Mouse (Mus musculus) forebrain, postnatal 0 days (tissue): ENCODE data around the gene Manbal. TPM values are rescaled to one million over a fixed set of nuclear protein-coding genes. Genes with fewer than 3 reads are reported as not detected.
A peak's percentile ranks its signal among the peaks of the same experiment; 100 is the strongest.

Source experiments
- ATAC-seq: fragments of 200-750 bp; cut with Nextera tagmentation; 2 replicates; pipeline ENCODE4 v1.8.0; 2017; ENCODE audit warnings: mild to moderate bottlenecking, moderate library complexity
- DNase-seq: peaks from one replicate; pipeline ENCODE4 v3.0.0-alpha.2; 2015
- H3K27ac ChIP-seq: fragments of 300-500 bp; sonication (generic); 2 replicates; pipeline ENCODE4 v1.5.1; 2014; ENCODE audit warnings: low read depth, mild to moderate bottlenecking, antibody characterized with exemption, low read length, moderate library complexity, mixed read lengths
- H3K27me3 ChIP-seq: fragments of 300-500 bp; sonication (generic); 2 replicates; pipeline ENCODE4 v1.6.1; 2014; ENCODE audit warnings: mild to moderate bottlenecking, low read length, mixed read lengths; ENCODE audit not compliant: insufficient read depth
- H3K36me3 ChIP-seq: fragments of 300-500 bp; sonication (generic); 2 replicates; pipeline ENCODE4 v1.6.1; 2014; ENCODE audit warnings: mild to moderate bottlenecking, moderate library complexity; ENCODE audit not compliant: insufficient read depth
- H3K4me1 ChIP-seq: fragments of 300-500 bp; sonication (generic); 2 replicates; pipeline ENCODE4 v1.6.1; 2014; ENCODE audit warnings: antibody characterized with exemption; ENCODE audit not compliant: insufficient read depth
- H3K4me2 ChIP-seq: fragments of 300-500 bp; sonication (generic); 2 replicates; pipeline ENCODE4 v1.6.1; 2014; ENCODE audit warnings: low read depth, mild to moderate bottlenecking, moderate library complexity
- H3K4me3 ChIP-seq: fragments of 300-500 bp; sonication (generic); 2 replicates; pipeline ENCODE4 v1.5.1; 2014; ENCODE audit warnings: low read depth, low read length, mixed read lengths
- H3K9ac ChIP-seq: fragments of 300-500 bp; sonication (generic); 2 replicates; pipeline ENCODE4 v1.6.1; 2014; ENCODE audit warnings: mild to moderate bottlenecking
- H3K9me3 ChIP-seq: fragments of 300-500 bp; sonication (generic); 2 replicates; pipeline ENCODE4 v1.6.1; 2016; ENCODE audit warnings: low read length
- CTCF ChIP-seq: sonication (generic); IDR thresholded peaks from 2 replicates; pipeline ENCODE4 v1.5.1; 2016; ENCODE audit warnings: antibody characterized with exemption, control low read depth, low read depth
- WGBS: fragments of 180-500 bp; shearing (Covaris S2); extraction: QIAGEN DNeasy Blood & Tissue Kit; methylation state at CpG from one replicate; pipeline ENCODE4 v1.1.7; 2014; 5-methylcytosine and 5-hydroxymethylcytosine counted together
- polyA plus RNA-seq: library from polyadenylated mRNA; unstranded; fragments of >200 nt; fragmentation: Nextera tagmentation; extraction: Ambion mirVana; gene quantifications from 2 replicates; pipeline ENCODE4 v1.2.1, GENCODE M21; 2015
- total RNA-seq: library from RNA; depleted of rRNA; stranded (reverse); fragments of >200 nt; gene quantifications from 2 replicates; pipeline ENCODE4 v1.2.3, GENCODE M21; 2014

Gene Manbal
- total and polyA plus RNA-seq, 2 experiments from 2014 or later = 73.6 to 139 TPM

GRCm38 (mm10) chr2:157422854-157423705 is 55.7 kb downstream of the Manbal start:
- WGBS = 55% methylated on average over 11 of the region's 11 CpGs
- Histone ChIP-seq H3K9me3 (no peaks in the 10 kb centered on the region), H3K27ac (peak overlapping the region; percentile 94), H3K27me3 (no peaks in the 10 kb centered on the region), H3K4me1 (peaks cover 17% of the 10 kb centered on the region), H3K4me3 (peak overlapping the region; percentile 94), H3K9ac (peak overlapping the region; percentile 98), H3K4me2 (peak overlapping the region; percentile 90), H3K36me3 (0 out of 2 replicates have a peak, but pooled peaks cover 3% of the 10 kb centered on the region)
- TF ChIP-seq CTCF = no peak
- DNase-seq (no peak), ATAC-seq (no peak)

GRCm38 (mm10) chr2:157423706-157424125 is 56.3 kb downstream of the Manbal start:
- Histone ChIP-seq H3K27me3 (no peaks in the 10 kb centered on the region), H3K9ac (peak overlapping the region; percentile 98), H3K36me3 (0 out of 2 replicates have a peak, but pooled peaks cover 3% of the 10 kb centered on the region), H3K4me3 (peak overlapping the region; percentile 94), H3K27ac (peak overlapping the region; percentile 94), H3K9me3 (no peaks in the 10 kb centered on the region), H3K4me1 (peaks cover 17% of the 10 kb centered on the region), H3K4me2 (peak overlapping the region; percentile 90)
- TF ChIP-seq CTCF = no peak
- WGBS = 6% methylated on average over 20 of the region's 21 CpGs
- ATAC-seq (peak; percentile 14; the same call in 1 of the 2 replicates), DNase-seq (peak; percentile 46)

DNA sequence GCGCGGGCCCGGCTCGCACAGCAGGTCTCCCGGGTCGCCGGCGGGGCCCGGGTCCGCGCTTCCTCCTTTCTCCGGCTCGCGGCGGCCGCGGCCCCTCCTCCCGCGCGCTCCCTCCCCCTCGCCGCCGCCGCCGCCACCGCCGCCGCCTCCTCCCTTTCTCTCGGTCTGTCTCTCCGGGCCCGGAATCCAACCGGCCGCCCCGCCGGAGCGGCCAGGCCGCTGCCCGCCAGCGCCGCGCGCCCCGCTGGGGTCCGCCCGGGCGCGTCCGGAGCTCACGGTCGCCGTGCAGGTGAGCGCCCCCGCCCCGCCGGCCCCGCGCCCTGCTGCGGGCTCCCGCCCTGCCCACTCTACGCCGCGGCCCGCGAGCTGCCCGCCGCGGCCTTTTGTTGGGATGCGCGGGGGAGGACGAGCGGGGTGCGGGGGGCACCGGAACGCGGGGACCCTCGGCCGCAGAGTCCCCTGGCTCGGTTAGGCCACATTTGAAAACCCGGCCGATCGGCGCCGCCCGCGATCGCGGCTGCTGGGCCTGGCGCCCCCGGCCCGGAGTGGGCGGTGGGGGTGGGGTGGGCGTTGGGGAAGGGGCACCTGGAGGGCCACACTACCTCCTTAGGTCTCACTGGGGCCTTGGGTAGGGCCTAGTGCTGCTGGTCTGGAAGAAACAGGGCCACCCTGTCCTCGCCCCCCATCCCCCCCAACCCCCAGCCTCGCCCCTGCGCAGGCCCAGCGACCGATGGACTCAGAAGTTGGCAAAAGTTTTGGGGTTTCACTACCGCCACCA is 56.9 kb downstream of the Manbal start:
- Histone ChIP-seq H3K4me1 (peaks cover 17% of the 10 kb centered on the region), H3K4me3 (peak overlapping the region; percentile 94), H3K9me3 (no peaks in the 10 kb centered on the region), H3K4me2 (peak overlapping the region; percentile 90), H3K27ac (peak overlapping the region; percentile 94), H3K9ac (peak overlapping the region; percentile 98), H3K36me3 (peaks cover 7% of the 10 kb centered on the region; the same call in 1 of the 2 replicates), H3K27me3 (no peaks in the 10 kb centered on the region)
- DNase-seq (no peak), ATAC-seq (peak; percentile 52)
- 1% methylated on average over 68 of the region's 98 CpGs for WGBS
- no peak for TF ChIP-seq CTCF

- peak; percentile 9; the same call in 1 of the 2 replicates for ATAC-seq
- H3K27me3 ChIP-seq = no peaks in the 10 kb centered on the region
- peak overlapping the region; percentile 94; the same call in 1 of the 2 replicates for H3K27ac ChIP-seq
- no peak for TF ChIP-seq CTCF
- 62% methylated on average over 16 of the region's 16 CpGs for WGBS
- H3K4me1 ChIP-seq = peaks cover 17% of the 10 kb centered on the region
- H3K4me3 ChIP-seq = peak overlapping the region; percentile 94
- H3K9me3 ChIP-seq = no peaks in the 10 kb centered on the region
- peak overlapping the region; percentile 90 for H3K4me2 ChIP-seq
- DNase-seq = no peak
- H3K9ac ChIP-seq = peak overlapping the region; percentile 98
- H3K36me3 ChIP-seq = peaks cover 9% of the 10 kb centered on the region; the same call in 1 of the 2 replicates
Observed at GRCm38 (mm10) chr2:157424904-157425642, 57.7 kb downstream of the Manbal start.

DNA sequence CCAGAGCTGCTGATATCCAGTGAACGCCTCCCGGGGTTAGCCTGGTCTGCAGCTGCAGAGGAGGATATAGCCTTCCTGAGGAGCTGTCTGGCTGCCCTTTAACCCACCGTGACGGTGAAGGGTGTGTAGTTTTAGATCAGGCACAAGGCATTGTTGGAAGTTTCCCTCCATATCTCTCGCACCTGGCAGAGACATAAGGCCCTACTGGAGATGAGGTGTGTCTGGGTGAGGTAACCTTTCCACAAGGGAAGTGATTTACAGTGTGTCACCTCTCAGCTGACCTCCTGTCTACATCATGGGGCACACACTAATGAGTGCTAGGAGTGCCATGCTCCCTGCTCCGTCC is 58.2 kb downstream of the Manbal start:
- ATAC-seq = no peak
- peak overlapping the region; percentile 90 for H3K4me2 ChIP-seq
- no peak overlapping the region for H3K4me3 ChIP-seq
- no peaks in the 10 kb centered on the region for H3K9me3 ChIP-seq
- no peak overlapping the region for H3K9ac ChIP-seq
- DNase-seq = no peak
- H3K27ac ChIP-seq = 0 out of 2 replicates have a peak overlapping the region, but pooled peaks have one; percentile 94
- 77% methylated on average over 6 of the region's 6 CpGs for WGBS
- H3K4me1 ChIP-seq = peaks cover 17% of the 10 kb centered on the region
- TF ChIP-seq CTCF = no peak
- H3K27me3 ChIP-seq = no peaks in the 10 kb centered on the region
- H3K36me3 ChIP-seq = peaks cover 9% of the 10 kb centered on the region; the same call in 1 of the 2 replicates

- no peak overlapping the region for H3K27ac ChIP-seq
Observed at GRCm38 (mm10) chr2:157426171-157426570, 58.8 kb downstream of the Manbal start.

More at GRCm38 (mm10) chr2:157426171-157426570, 58.8 kb downstream of the Manbal start:
- Histone ChIP-seq H3K4me1 (peaks cover 17% of the 10 kb centered on the region), H3K9ac (no peak overlapping the region), H3K27me3 (no peaks in the 10 kb centered on the region), H3K4me2 (peak overlapping the region; percentile 90; the same call in 1 of the 2 replicates), H3K9me3 (no peaks in the 10 kb centered on the region), H3K4me3 (no peak overlapping the region), H3K36me3 (peaks cover 9% of the 10 kb centered on the region; the same call in 1 of the 2 replicates)
- ATAC-seq = no peak
- no peak for TF ChIP-seq CTCF
- DNase-seq = no peak
- WGBS = 74% methylated on average over 6 of the region's 6 CpGs
